28 mouse cellular contexts compared by ENCODE assay signal in the genomic region with DNA sequence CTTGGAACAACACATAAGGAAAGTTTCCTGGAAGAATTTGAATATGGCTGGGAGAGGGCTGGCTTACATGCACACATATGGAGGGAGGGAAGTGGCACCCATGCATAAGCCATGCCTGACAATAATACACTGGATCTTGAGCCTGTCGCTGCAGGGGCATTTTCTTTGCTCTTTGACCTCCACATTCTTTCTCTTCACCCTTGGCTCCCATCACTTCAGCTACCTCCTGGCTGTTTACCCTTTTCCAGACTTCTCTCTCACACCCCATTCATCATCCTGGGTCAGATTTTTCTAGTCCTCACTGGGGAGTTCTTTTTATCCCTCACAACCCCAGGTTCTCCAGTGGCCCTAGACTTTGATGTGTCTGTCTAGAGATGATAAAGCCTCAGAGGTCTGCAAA. TPM values are rescaled to one million over a fixed set of nuclear protein-coding genes. Genes with fewer than 3 reads are reported as not detected.
DNase-seq lines count a peak whose midpoint lies in the region; ATAC-seq and TF ChIP-seq lines count a peak whose summit lies in the region.
"Had no signal": no experiment of that assay in that cellular context is flagged by ENCODE, and none has a peak within 500 bp of the region (broad histone marks: within the 10 kb centered on the region; RNA-seq: fewer than 3 reads in every experiment).

No protein-coding gene starts in this region.

- no peak for TF ChIP-seq CTCF in midbrain, postnatal 0 days (IDR thresholded peaks at IDR 0.05)

- no peaks in the 10 kb centered on the region for H3K27me3 ChIP-seq in hindbrain, embryonic 10.5 days (ENCODE audit: insufficient read depth, poor library complexity, severe bottlenecking)
- no peaks in the 10 kb centered on the region; the same call in 1 of the 2 replicates for H3K27me3 ChIP-seq in hindbrain, embryonic 16.5 days (replicated peaks; ENCODE audit: control insufficient read depth, insufficient read depth, low read length)
- 0 out of 2 replicates have a peak, but pooled peaks cover 6% of the 10 kb centered on the region for H3K27me3 ChIP-seq in midbrain, embryonic 10.5 days (ENCODE audit: low read depth, poor library complexity, severe bottlenecking)
- H3K27me3 ChIP-seq in midbrain, postnatal 0 days (ENCODE audit: insufficient read depth, low read length): no peaks in the 10 kb centered on the region
- H3K27me3 ChIP-seq: CH12.LX; embryonic facial prominence, embryonic 13.5 days; embryonic facial prominence, embryonic 15.5 days; forebrain, embryonic 12.5 days; Patski had no signal

- no peak overlapping the region for H3K4me2 ChIP-seq in hindbrain, embryonic 16.5 days (ENCODE audit: low read length)
- H3K4me2 ChIP-seq in midbrain, postnatal 0 days (ENCODE audit: low read depth, low read length, poor library complexity, severe bottlenecking): no peak overlapping the region
- H3K4me2 ChIP-seq: embryonic facial prominence, embryonic 13.5 days; embryonic facial prominence, embryonic 15.5 days; forebrain, embryonic 12.5 days had no signal

- DNase-seq in embryo, embryonic 10 days (ENCODE audit: low spot score): peak; percentile 65
- no peak for DNase-seq in embryo, embryonic 11 days
- DNase-seq in hindbrain, embryonic 10.5 days (ENCODE audit: low spot score): no peak
- DNase-seq in midbrain, embryonic 10.5 days (ENCODE audit: low spot score): no peak
- DNase-seq in midbrain, postnatal 0 days (ENCODE audit: low spot score): no peak
- no peak for DNase-seq in heart, adult 18-20 months
- DNase-seq: adrenal gland, adult 8-10 months; adrenal gland, postnatal 14 days; adrenal gland, postnatal 36 days; B cell, adult 2 months; cerebellum, adult 11 months; cerebellum, adult 18-20 months; cerebellum, adult 8-10 months; cerebellum, adult 9-11 months; cerebellum, postnatal 14 days; cerebellum, postnatal 36 days had no signal

- H3K27ac ChIP-seq in hindbrain, embryonic 10.5 days: peak overlapping the region; percentile 9; the same call in 1 of the 2 replicates
- H3K27ac ChIP-seq in hindbrain, embryonic 16.5 days (ENCODE audit: low read depth, low read length): no peak overlapping the region
- peak overlapping the region; percentile 17; the same call in 1 of the 2 replicates for H3K27ac ChIP-seq in midbrain, embryonic 10.5 days (replicated peaks)
- H3K27ac ChIP-seq in midbrain, postnatal 0 days (ENCODE audit: low read depth, low read length): no peak overlapping the region
- H3K27ac ChIP-seq: embryonic facial prominence, embryonic 13.5 days; embryonic facial prominence, embryonic 15.5 days; forebrain, embryonic 12.5 days had no signal

- H3K4me1 ChIP-seq in hindbrain, embryonic 10.5 days (replicated peaks): peaks cover 96% of the 10 kb centered on the region
- peaks cover 37% of the 10 kb centered on the region for H3K4me1 ChIP-seq in hindbrain, embryonic 16.5 days (ENCODE audit: control insufficient read depth, insufficient read depth, low read depth, low read length)
- H3K4me1 ChIP-seq in midbrain, embryonic 10.5 days: peaks cover 76% of the 10 kb centered on the region
- peaks cover 4% of the 10 kb centered on the region for H3K4me1 ChIP-seq in midbrain, postnatal 0 days (ENCODE audit: insufficient read depth, low read length)

- H3K36me3 ChIP-seq in hindbrain, embryonic 10.5 days: no peaks in the 10 kb centered on the region; the same call in 1 of the 2 replicates
- H3K36me3 ChIP-seq in hindbrain, embryonic 16.5 days (ENCODE audit: control insufficient read depth, insufficient read depth, low read length): no peaks in the 10 kb centered on the region
- H3K36me3 ChIP-seq in midbrain, embryonic 10.5 days: no peaks in the 10 kb centered on the region
- H3K36me3 ChIP-seq in midbrain, postnatal 0 days (ENCODE audit: insufficient read depth, low read length): no peaks in the 10 kb centered on the region
- H3K36me3 ChIP-seq: embryonic facial prominence, embryonic 13.5 days; embryonic facial prominence, embryonic 15.5 days; forebrain, embryonic 10.5 days; forebrain, embryonic 12.5 days; G1E had no signal

- H3K9ac ChIP-seq in hindbrain, embryonic 16.5 days (ENCODE audit: low read depth, low read length): no peak overlapping the region
- no peak overlapping the region for H3K9ac ChIP-seq in midbrain, postnatal 0 days (replicated peaks; ENCODE audit: low read length, poor library complexity, severe bottlenecking)
- H3K9ac ChIP-seq: embryonic facial prominence, embryonic 13.5 days; embryonic facial prominence, embryonic 15.5 days; forebrain, embryonic 12.5 days had no signal

- ATAC-seq in hindbrain, embryonic 16.5 days: no peak
- no peak for ATAC-seq in midbrain, postnatal 0 days (ENCODE audit: low FRiP score)
- ATAC-seq: activated CD4-positive, CD25-positive, alpha-beta regulatory T cell, adult 4 months; CD4-positive, CD25-positive, alpha-beta regulatory T cell, adult 4 months; forebrain, embryonic 16.5 days; Patski had no signal

- H3K4me3 ChIP-seq in hindbrain, embryonic 10.5 days: no peak overlapping the region
- H3K4me3 ChIP-seq in hindbrain, embryonic 16.5 days (ENCODE audit: low read length): no peak overlapping the region
- H3K4me3 ChIP-seq in midbrain, embryonic 10.5 days: no peak overlapping the region
- no peak overlapping the region for H3K4me3 ChIP-seq in midbrain, postnatal 0 days (ENCODE audit: low read depth, low read length)
- H3K4me3 ChIP-seq: embryonic facial prominence, embryonic 13.5 days; embryonic facial prominence, embryonic 15.5 days; erythroblast, embryonic 14.5 days; forebrain, embryonic 10.5 days; forebrain, embryonic 12.5 days had no signal

- no peaks in the 10 kb centered on the region for H3K9me3 ChIP-seq in hindbrain, embryonic 10.5 days
- no peaks in the 10 kb centered on the region for H3K9me3 ChIP-seq in hindbrain, embryonic 16.5 days (ENCODE audit: control insufficient read depth, low read length)
- H3K9me3 ChIP-seq in midbrain, embryonic 10.5 days (replicated peaks): no peaks in the 10 kb centered on the region
- H3K9me3 ChIP-seq in midbrain, postnatal 0 days (ENCODE audit: low read length): no peaks in the 10 kb centered on the region
- H3K9me3 ChIP-seq: embryonic facial prominence, embryonic 13.5 days; embryonic facial prominence, embryonic 15.5 days; forebrain, embryonic 10.5 days; forebrain, embryonic 12.5 days; G1E had no signal

- 6% methylated on average over 1 of the region's 1 CpGs for WGBS in hindbrain, embryonic 10.5 days
- 32% methylated on average over 1 of the region's 1 CpGs for WGBS in hindbrain, embryonic 16.5 days
- 15% methylated on average over 1 of the region's 1 CpGs for WGBS in midbrain, embryonic 10.5 days
- 53% methylated on average over 1 of the region's 1 CpGs for WGBS in midbrain, postnatal 0 days

RNA-seq across cellular contexts. Expression of gene Plxna2, which starts 13.6 kb away (rescaled TPM):
- 17.5 and 23.9 TPM in 2 replicates for polyA plus RNA-seq in hindbrain, embryonic 10.5 days (2016; fragmentation: Nextera tagmentation; extraction: Ambion mirVana)
- 24.2 and 28.3 TPM in 2 replicates for polyA plus RNA-seq in hindbrain, embryonic 16.5 days (2015; fragmentation: Nextera tagmentation; extraction: Ambion mirVana)
- 9.2 and 11.2 TPM in 2 replicates for polyA plus RNA-seq in midbrain, embryonic 10.5 days (2016; fragmentation: Nextera tagmentation; extraction: Ambion mirVana)
- 43.6 and 44.3 TPM in 2 replicates for total RNA-seq in midbrain, postnatal 0 days (2014; rRNA removed)
- polyA plus RNA-seq in midbrain, postnatal 0 days (2015; fragmentation: Nextera tagmentation; extraction: Ambion mirVana): 8.3 and 9.9 TPM in 2 replicates
- total RNA-seq in heart, adult 18-20 months (2021): 10 to 100 TPM; 28.2 to 29.1 TPM
- polyA plus RNA-seq: activated CD4-positive, CD25-positive, alpha-beta regulatory T cell, adult 4 months; CD4-positive, CD25-positive, alpha-beta regulatory T cell, adult 4 months; G1E had no signal

Comparison
In these comparisons a context has a peak if more than half of its experiments do, and no peak if none do; other contexts are left out.
1. H3K27ac ChIP-seq: peak in hindbrain, embryonic 10.5 days (single experiment) and midbrain, embryonic 10.5 days (single experiment); none in hindbrain, embryonic 16.5 days (single experiment) and midbrain, postnatal 0 days (single experiment).